Mouse (Mus musculus) limb, embryonic 15.5 days (tissue): ENCODE data around the gene Pom121l12. TPM values are rescaled to one million over a fixed set of nuclear protein-coding genes. Genes with fewer than 3 reads are reported as not detected.

ENCODE experiments used
- ATAC-seq: fragments of 200-750 bp; cut with Nextera tagmentation; 2 replicates; pipeline ENCODE4 v1.8.0; 2017; ENCODE audit warnings: low read depth, moderate TSS enrichment; ENCODE audit not compliant: insufficient number of reproducible peaks, low FRiP score, low TSS enrichment
- H3K27ac ChIP-seq: fragments of 300-500 bp; sonication (generic); 2 replicates; pipeline ENCODE4 v1.5.1; 2015; ENCODE audit warnings: moderate library complexity, mild to moderate bottlenecking, inconsistent platforms
- H3K27me3 ChIP-seq: fragments of 300-500 bp; sonication (generic); 2 replicates; pipeline ENCODE4 v1.6.1; 2015; ENCODE audit warnings: inconsistent platforms
- H3K36me3 ChIP-seq: fragments of 300-500 bp; sonication (generic); 2 replicates; pipeline ENCODE4 v1.6.1; 2015; ENCODE audit warnings: inconsistent platforms
- H3K4me1 ChIP-seq: fragments of 300-500 bp; sonication (generic); 2 replicates; pipeline ENCODE4 v1.6.1; 2015; ENCODE audit warnings: inconsistent platforms
- H3K4me2 ChIP-seq: fragments of 300-500 bp; sonication (generic); 2 replicates; pipeline ENCODE4 v1.6.1; 2015; ENCODE audit warnings: mild to moderate bottlenecking, inconsistent platforms
- H3K4me3 ChIP-seq: fragments of 300-500 bp; sonication (generic); 2 replicates; pipeline ENCODE4 v1.5.1; 2015; ENCODE audit warnings: mild to moderate bottlenecking, inconsistent platforms
- H3K9ac ChIP-seq: fragments of 300-500 bp; sonication (generic); 2 replicates; pipeline ENCODE4 v1.6.1; 2015; ENCODE audit warnings: inconsistent platforms
- H3K9me3 ChIP-seq: fragments of 300-500 bp; sonication (generic); 2 replicates; pipeline ENCODE4 v1.6.1; 2016; ENCODE audit warnings: inconsistent platforms
- WGBS: fragments of 180-500 bp; shearing (Covaris S2); methylation state at CpG from one replicate; pipeline ENCODE4 v1.1.7; 2015; 5-methylcytosine and 5-hydroxymethylcytosine counted together
- polyA plus RNA-seq: library from polyadenylated mRNA; unstranded; fragments of >200 nt; fragmentation: Nextera tagmentation; extraction: Ambion mirVana; gene quantifications from 2 replicates; pipeline ENCODE4 v1.2.1, GENCODE M21; 2015

Pom121l12 gene
- not detected in 2 replicates for polyA plus RNA-seq

GRCm38 (mm10) chr11:14598976-14599375, at the start of gene Pom121l12:
TSS of gene Pom121l12 (plus strand) at chr11:14599276.
- ATAC-seq: no peak

GRCm38 (mm10) chr11:14611859-14612258, 12.8 kb downstream of the Pom121l12 start:
- ATAC-seq: no peak
- no peaks in the 10 kb centered on the region for H3K4me1 ChIP-seq
- H3K36me3 ChIP-seq: no peaks in the 10 kb centered on the region
- H3K27ac ChIP-seq: no peak overlapping the region
- no peaks in the 10 kb centered on the region for H3K27me3 ChIP-seq
- H3K4me3 ChIP-seq: no peak overlapping the region
- H3K4me2 ChIP-seq: no peak overlapping the region
- 87% methylated on average over 2 of the region's 2 CpGs for WGBS
- H3K9ac ChIP-seq: no peak overlapping the region
- no peaks in the 10 kb centered on the region for H3K9me3 ChIP-seq

More at GRCm38 (mm10) chr11:14598976-14599375, at the start of gene Pom121l12:
- no peaks in the 10 kb centered on the region for H3K36me3 ChIP-seq
- H3K27me3 ChIP-seq: no peaks in the 10 kb centered on the region
- no peaks in the 10 kb centered on the region for H3K9me3 ChIP-seq
- 89% methylated on average over 11 of the region's 11 CpGs for WGBS
- no peaks in the 10 kb centered on the region for H3K4me1 ChIP-seq
- no peak within 1 kb of the TSS for H3K9ac ChIP-seq
- H3K27ac ChIP-seq: no peak within 1 kb of the TSS
- H3K4me2 ChIP-seq: no peak within 1 kb of the TSS
- H3K4me3 ChIP-seq: no peak within 1 kb of the TSS
